Mouse (Mus musculus) c-Kit-positive CD71-positive TER-119-negative erythroid progenitor cells, embryonic 14.5 days (primary cell): ENCODE measurements around the gene Gm11020.

ENCODE experiments used
- DNase-seq: peaks from one replicate; pipeline ENCODE4 v3.0.0-alpha.2; 2013; ENCODE audit warnings: low read depth

The Gm11020 gene

DNA sequence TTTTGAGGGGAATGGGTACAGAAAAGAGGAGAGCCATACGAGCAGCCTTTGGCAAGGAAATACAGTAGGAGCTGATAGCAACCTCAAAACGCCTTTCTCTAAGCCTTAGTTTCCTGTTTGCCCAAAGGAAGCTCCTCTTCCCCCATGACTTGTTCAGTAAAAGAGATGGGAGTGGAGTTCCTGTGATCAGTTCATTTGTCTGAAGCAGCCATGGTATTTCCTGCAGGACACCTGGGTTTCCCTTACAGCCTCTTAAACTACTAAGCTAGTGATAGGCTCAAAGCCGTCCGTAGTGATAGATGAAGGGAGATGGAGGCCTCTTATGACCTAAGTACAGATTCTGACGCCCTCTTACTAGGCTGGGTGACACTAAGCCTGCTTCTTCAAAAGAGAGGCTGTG is 21.1 kb downstream of the Gm11020 start:
- no peak for DNase-seq

DNA sequence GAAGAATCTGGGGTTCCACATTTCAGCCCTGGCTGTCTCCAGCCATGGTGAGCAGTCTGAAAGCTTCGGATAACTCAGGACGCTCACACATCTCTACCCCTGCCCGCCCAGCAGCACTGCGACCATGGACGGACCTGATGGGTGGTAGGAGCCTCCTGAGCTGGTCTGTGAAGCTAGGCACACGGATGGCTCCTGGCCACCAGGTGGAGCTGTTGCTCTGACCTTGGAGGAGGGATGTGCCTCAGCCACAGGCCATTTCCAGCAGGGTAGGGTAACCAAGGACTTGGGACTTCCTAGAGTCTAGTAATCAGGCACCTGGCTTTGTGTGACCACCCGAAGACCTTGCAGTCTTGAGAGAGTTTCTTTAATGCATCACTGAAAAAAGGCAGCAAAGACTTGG is 22.6 kb downstream of the Gm11020 start:
- DNase-seq: peak; percentile 74

DNA sequence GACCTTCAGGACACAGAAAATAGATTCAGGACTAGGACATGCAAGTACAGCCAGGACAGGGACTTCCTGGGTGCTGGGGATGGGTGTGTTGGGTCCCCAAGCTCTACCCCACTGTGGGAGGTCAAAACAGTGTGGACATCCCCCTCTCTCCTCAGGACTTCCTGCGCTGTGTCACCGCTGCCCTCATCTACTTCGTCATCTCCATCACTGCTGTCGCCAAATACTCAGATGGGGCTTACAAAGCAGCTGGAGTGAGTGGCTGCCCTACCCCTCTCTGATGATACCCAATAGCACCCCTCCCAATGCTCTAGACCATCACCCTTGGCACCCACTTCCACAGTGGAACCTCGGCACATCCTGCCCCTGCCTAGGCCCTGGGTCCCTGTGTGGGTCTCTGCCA is 23.3 kb downstream of the Gm11020 start:
- DNase-seq: no peak

DNA sequence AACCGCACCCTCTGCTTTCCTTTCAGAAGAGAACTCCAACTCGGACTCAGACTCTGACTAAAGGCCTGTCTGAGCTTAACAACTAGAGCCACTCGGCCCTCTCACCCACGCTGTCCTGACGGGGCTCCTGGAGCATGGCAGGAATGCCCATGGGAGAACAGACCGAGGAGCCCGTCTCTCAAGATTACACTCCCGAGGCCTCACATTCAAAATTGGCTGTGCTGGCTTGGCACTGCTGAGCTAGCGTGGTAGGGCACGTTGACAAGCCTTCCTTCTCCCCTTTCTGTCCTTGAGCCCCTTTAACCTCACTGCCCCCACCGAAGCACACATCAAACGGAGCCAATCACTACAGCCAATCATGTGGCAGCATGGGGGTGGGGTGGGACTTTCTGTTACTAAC is 25.3 kb downstream of the Gm11020 start:
- no peak for DNase-seq

DNA sequence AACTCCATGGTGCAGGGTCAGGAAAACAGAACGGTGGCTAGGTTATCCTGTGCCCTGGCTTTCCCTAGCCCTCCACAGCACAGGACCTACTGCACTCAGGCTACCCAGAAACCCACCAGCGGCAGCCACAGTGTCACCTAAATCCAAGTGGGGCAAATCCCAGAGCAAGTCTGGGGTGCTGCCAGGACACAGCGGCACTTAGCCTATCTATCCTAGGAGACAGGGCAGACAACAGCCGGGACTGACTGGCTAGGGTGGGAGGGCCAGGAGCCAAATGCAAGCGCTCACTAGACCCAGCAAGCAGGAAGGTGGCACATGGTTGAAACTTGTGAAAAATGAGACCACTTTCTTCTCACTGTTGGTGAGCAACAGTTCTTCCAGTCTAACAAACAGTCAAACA is 27.6 kb downstream of the Gm11020 start:
- no peak for DNase-seq

DNA sequence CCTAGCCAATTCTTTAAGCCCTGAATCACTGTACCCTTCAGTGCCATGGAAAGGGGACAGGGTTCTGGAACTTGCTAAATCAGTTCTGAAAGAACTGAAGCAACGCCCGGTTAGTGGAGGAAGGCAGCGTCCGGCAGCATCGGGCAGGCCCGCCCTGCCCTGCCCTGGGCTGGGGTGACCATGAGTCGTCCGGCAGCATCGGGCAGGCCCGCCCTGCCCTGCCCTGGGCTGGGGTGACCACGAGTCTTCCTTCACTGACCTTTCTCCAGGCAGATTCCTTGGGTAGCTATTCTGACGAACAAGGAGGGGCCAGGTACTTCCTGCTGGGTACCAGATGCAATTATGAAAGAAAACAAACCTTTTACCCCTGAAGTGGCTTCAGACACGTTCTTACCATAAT is 28.7 kb downstream of the Gm11020 start:
- no peak for DNase-seq

DNA sequence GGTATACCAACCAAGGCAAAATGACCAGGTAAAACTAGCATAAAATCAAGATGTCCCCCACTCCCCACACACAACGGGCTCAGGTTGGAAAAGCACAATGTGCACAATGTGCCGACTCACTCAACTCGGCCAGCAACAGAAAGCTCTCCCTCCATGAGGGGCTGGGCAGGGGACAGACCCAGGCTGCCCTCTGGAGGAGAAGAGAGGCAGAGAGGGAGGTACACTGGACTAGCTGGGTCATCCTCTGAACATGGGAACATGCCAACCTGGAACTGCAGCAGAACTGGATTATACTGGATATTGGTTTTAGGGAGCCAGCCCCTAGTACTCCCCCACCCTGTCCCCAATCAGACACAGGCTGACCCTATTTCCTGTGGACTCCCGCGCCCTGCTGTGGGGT is 31.8 kb downstream of the Gm11020 start:
- no peak for DNase-seq

DNA sequence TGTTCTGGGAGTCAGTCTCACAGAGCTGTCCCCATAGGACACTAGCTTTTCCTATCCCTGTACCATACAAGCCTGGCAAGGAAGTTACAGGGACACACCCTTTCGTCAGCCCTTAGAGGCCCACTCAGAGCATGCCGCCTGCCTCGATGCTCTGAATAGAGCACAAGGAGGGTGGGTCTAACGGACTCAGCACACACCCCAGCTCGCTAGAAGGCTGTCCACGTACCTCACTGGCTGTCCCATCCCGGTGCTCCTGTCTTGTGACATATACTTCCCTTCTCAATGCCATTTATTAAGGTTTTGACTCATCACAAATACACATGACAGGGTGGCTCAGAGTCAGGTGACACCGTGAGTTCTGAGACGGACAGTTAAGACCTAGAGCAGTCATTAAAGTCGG is 33.1 kb downstream of the Gm11020 start:
- no peak for DNase-seq

DNA sequence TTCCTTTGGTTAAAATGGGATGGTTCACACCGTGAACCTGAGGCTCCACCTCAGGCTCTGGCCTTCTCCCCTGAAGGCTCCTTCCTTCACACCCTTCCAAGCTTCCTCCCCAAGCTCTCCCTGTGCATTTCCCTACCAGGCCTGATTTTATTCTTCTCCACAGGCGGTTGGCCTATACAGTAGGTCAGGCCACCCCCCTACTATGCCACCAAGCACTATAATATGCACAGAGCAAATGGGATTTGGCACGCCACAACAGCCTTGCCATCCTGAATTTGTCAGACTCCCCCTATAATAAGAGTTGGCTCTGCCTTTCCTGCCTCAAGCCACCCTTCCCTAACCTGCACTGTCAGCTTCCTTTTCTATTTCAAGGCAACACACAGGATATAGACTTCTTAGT is 37.3 kb downstream of the Gm11020 start:
- DNase-seq: no peak

DNA sequence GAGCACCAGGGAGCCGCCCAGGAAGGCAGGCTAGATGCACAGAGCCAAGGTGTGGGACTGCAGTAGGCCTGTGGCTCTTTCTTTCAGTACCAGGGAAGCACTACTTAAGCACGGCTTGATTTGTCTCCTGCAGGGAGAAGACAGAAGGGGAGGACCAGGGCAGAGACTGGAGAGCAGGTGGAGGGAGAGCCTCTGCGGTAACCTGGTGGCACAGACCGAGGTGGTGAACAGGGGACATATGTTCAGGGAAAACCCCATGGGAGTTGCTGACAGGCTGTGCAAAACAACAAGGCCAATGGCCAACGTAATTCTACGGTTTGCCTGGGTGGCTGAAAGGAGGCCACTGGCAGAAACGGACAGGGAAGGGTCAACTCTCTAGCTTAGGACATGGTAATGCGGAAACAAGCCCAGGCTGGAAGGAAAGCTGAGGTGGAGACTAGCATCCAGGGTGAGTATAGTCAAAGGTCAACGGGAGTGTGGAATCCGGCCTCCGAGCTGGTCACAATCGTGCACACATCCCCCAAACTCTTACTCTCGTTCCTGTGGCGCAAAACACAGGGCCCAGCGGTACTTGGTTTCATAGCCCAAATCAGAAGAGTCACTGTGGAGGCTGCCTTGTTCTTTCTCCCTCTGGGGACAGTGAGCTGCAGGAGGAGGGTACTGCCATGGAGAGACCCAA is 38.5 kb downstream of the Gm11020 start:
- no peak for DNase-seq

DNA sequence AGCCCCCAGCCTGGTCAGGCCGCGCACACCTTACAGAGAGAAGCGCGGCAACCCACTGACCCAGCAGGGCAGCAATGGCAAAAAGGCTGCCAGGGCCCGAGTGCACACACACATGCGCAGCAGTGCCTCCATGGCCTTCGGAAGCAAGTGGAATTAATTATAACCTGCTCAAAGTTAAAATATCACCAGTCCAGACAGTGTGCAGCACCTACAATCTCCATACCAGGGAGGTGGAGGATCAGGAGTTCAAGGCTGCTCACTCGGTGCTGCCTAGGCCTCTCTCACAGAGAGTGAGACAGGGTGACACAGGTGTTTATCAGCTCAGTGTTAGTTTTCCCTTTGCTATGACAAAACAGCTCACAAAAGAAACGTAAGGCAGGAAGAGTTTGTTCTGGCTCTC is 44.3 kb downstream of the Gm11020 start:
- no peak for DNase-seq

DNA sequence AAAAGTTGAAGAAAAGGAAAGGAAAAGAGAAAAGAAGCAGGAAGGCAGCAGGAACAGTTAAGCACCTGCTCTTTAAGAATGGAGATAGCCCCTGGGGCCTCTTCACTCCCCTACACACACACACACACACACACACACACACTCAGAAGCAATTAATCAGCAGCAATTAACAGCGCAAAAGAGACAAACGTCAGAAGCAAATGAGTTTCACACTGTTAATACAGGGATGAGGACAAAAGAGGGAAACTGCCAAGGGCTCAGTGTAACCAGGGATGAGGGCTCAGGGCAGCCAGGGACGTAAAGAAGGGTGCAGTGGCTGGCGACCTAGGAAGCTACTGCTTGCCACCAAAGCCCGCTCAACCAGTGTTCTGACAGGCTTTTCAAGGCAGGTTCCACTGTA is 46.0 kb downstream of the Gm11020 start:
- no peak for DNase-seq

DNA sequence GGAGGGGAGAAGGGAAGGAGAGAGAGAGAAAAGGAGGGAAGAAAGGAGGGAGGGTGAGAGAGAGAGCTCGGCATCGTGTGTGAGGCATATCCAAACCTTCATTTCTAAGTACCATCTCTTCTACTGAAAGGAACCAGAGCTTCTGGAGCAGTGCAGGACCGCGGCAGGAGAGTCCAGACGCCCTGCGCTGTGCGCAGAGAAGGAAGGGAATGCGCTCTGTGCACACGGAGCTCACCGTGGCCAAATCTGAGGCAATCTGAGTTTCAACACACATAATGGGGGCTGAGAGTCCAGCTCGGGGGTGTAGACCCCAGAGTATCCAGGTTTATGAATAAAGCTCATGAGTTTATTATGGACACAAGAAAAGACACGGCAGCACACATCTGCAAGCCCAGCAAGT is 48.2 kb downstream of the Gm11020 start:
- DNase-seq: no peak

DNA sequence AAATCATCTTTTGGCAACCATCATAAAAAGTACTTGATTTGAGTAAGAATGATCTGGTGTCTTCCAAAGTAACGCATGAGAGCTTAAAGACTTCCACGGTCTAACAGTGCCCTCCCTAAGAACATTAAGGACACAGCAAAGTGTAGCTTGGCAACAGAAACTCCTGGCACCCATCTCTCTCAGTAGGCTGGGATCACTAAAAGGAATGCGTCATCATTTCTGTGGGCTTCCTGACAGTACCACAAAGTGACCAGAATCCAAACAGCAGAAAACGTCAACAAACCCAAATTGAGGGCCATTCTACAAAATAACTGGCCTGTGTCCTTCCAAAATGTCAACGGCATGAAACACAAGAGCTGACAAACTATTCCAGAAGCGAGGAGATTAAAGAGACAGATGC is 48.7 kb downstream of the Gm11020 start:
- no peak for DNase-seq

DNA sequence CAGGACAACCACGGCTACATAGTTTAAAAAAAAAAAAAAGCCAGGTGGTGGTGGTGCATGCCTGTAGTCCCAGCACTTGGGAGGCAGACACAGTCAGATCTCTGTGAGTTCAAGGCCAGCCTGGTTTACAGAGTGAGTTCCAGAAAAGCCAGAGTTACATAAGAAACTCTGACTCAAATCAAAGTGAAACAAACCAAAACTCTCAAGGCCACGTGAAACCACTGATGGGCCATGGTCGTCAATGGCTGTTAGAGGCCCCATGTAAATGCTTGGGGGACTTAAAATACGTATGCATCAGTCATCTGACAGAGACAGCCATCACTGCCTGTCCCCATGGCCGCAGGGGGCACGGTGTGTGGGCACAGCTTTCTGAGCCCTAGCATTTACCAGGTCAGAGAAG is 49.8 kb downstream of the Gm11020 start:
- DNase-seq: no peak
